Mouse (Mus musculus) ovary, adult 18-20 months (tissue): ENCODE measurements around the gene Rxfp1.
"Not testable (repeated sequence)": the region's sequence is repeated elsewhere in the genome, so short reads cannot be mapped to it uniquely, and the experiment has no call there.

Experiments used
- DNase-seq: peaks from one replicate; pipeline ENCODE4 v3.0.0; 2022; ENCODE audit warnings: low spot score, mixed read lengths

Rxfp1 gene

GRCm38 (mm10) chr3:79737780-79738179 lies at the start of gene Rxfp1:
Rxfp1 (minus strand) TSS chr3:79737880.
- no peak for DNase-seq

GRCm38 (mm10) chr3:79784362-79784736 lies 46.7 kb upstream of the Rxfp1 start:
- no peak for DNase-seq

GRCm38 (mm10) chr3:79783630-79784361 lies 46.1 kb upstream of the Rxfp1 start:
- no peak for DNase-seq

DNA sequence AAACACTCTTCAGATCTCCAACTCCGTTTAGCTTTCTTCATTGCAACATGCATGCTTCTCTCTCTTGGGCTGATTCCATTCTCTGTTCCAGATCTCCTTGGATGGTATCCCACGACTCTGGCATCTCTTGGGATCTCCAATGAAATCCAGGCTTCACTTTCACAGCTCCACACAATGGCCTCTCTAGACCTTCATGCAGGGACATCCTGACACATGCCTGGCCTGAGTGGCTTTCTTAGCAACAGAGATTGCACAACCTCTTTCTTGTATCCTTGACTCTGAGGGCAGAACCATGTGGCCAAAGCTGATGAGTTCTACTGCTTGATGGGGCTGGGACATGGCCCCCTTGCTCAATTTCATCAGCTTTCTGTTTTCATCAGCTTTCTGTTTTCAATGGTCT lies 35.0 kb upstream of the Rxfp1 start:
- DNase-seq, result no peak

- no peak for DNase-seq
These were observed 16.1 kb upstream of the Rxfp1 start for GRCm38 (mm10) chr3:79753736-79754135.

DNA sequence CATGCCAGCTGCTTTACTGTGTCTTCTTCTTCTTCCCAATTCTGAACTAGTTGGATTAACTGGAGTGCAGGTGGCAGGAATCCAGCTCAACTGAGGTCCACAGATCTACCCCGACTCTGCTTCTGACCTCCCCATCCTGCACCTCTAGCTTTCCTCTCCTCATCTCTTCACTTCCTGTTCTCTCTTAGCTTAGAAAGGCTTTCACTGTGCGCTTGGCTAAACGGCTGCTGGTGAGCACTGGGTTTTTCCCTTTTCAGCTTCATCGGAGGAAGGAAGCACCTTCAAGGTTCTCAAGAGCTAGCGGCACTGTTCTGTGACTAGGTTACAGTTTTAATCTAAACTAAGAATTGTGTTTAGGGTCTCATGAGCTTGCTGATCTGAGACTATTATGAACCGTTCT lies 8.9 kb upstream of the Rxfp1 start:
- DNase-seq, result no peak

DNA sequence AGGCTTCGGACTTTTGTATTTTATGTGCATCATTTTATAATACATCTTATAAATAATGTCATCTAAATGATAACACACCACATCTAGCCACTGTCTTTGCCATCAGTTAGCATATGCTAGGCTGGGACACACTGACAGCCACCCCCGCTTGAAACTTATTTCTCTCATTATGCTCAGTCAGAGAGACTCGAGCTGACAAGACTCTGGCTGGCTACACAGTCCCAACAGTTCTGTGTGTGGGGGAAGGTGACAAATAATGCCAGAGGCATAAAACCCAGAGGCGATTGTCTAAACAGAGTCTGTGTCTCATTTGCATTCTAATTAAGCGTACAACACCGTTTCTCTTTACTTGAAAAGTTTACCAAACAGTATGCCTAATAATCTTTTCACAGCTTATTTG lies 7.4 kb upstream of the Rxfp1 start:
- no peak for DNase-seq

GRCm38 (mm10) chr3:79744415-79744814 lies 6.7 kb upstream of the Rxfp1 start:
- no peak for DNase-seq

DNA sequence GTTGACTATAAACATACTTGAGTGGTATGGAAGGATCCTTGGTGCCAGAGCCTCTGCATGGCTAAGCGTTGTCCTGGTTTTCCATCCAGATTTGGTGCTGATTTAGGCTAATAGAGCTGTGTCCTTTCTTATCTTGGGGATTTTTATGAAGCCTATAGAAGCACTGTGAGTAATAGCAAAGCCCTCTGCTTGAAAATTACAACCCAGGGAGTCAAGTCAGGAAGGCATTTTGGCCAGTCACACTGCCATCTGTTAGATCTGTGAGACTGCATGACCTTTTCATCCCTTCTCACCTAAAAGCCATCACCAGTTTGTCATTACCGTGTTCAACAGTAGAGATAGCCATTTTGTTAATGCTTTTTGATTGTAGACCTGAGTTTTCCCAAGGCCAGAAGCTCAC lies 2.7 kb upstream of the Rxfp1 start:
- no peak for DNase-seq

GRCm38 (mm10) chr3:79738451-79738850 lies 771 bp upstream of the Rxfp1 start:
- no peak for DNase-seq

DNA sequence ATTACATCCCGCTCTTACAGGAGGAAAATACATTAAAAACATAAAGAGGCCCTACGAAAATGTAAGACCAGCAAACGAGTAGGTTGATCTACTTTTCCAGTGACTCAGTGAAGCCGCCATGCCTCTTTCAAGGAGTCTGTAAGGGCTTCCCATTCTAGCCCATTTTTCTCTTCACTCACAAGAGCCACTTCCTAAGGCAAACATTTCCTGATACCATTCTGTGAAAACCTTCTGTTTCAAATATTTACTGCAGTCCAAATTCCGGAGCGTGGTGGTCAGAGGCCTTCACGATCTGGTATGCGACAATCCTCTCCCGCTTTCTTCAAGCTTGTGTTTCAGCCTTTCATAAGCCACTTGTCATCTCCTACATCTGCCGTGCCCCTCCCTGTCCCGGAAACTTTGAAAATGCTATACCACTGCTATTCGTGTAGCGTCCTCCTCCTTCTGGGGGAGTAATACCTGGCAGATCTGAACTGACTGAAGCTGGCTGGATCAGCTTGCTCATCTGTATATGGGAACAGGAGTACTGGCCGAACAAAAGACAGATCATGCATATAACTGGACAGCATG lies 11.1 kb downstream of the Rxfp1 start:
- no peak for DNase-seq

DNA sequence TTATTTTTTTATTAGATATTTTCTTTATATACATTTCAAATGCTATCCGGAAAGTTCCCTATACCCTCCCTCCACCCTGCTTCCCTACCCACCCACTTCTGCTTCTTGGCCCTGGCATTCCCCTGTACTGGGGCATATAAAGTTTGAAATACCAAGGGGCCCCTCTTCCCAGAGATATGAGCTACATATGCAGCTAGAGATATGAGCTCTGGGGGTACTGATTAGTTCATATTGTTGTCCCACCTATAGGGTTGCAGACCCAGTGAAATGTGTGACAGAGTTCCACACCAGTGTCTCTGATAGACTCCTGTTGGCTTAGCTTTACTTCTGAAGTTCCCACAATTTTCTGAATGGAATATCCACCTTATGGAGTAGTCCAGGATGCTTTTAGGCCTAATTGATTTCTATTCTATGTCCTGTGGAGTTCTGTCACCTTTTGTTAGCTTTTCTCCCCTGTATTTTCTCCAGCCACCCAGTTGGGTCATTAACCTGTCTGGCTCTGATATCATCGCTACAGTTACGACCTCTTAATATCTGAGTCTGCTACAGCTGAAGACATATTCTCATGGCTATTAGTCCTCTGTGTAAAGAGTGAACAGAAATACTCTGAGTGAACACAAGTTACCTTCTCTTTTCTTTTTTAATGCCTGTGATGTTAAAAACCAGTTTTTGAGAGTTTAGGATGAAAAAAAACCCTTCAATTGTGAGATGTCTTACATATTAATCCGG lies 16.8 kb downstream of the Rxfp1 start:
- DNase-seq, result no peak

- DNase-seq, result no peak
These were observed 31.2 kb downstream of the Rxfp1 start for GRCm38 (mm10) chr3:79706436-79706835.

DNA sequence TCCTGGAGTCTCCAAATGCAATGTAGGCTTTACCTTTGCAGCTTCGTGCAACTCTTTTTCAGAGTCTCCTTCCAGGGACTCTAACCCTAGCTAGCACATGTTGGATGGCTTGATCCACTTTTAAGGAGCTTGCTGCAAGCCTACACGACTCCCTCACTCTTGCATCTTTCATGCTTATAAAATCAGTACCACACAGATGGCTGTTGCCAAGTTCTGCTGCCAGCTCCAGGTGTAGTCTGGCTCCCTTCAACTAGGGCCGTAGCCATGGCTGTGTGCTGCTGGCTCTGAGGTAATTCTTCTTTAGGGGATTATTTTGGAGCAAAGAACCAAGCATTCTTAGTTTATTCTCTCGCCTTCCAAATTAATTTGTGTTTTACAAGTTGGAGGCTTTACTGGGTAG lies 34.5 kb downstream of the Rxfp1 start:
- DNase-seq, result no peak

DNA sequence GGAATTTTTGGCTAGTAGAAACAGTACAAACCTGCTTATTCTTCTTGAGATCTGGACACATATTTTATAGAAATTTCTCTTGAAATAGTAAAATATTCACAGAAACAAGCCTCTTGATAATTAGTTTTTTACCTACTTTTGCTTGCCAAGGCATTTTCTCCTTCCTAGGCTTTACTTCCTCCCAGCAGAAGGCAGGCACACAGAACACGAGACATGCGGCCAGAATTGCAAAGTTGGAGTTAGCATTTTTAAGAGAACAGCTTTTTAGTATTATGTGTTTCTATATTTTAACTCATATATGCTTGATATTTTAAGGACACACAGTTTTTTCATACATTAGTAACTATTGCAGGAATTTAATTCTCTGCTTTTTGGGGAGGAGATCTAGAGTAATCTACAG lies 45.7 kb downstream of the Rxfp1 start:
- DNase-seq, result no peak

GRCm38 (mm10) chr3:79690111-79690651 lies 47.5 kb downstream of the Rxfp1 start:
- DNase-seq, result no peak

- DNase-seq, result not testable (repeated sequence)
These were observed 49.6 kb downstream of the Rxfp1 start for GRCm38 (mm10) chr3:79688101-79688500.

DNA sequence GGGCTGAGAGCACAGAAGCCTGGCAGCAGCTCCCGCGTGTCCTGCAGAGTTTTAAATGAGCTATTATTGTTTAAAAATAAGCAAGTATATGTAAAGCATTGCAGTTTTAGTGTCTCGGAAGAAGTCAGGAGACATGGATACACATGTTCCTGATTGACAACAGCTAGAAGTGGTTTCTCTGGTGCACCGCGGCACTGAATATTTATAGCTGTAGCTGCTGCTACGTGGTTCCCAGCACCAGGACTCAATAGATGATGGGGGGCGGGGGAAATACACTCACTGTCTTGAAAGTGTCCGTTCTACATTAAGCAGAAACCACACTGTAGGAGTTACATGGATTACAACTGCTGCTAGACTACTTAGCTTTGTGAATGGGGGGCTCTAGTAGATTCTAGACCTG lies 54.2 kb downstream of the Rxfp1 start:
- no peak for DNase-seq

GRCm38 (mm10) chr3:79682351-79683132 lies 55.1 kb downstream of the Rxfp1 start:
- DNase-seq, result no peak

DNA sequence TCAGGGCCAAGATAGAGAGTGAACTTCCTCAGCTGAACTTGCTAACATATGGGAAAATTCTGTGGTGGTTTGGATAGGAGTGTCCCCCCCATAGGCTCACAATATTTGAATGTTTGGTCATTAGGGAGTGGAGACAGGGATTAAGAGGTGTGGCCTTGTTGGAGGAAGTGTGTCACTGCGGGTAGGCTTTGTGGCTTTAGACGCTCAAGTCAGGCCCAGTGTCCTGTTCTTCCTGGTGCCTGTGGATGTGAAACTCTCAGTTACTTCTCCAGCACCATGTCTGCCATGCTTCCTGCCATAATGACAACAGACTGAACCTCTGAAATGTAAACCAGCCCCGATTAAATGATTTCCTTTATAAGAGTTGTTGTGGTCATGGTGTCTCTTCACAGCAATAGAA lies 61.3 kb downstream of the Rxfp1 start:
- DNase-seq, result no peak

GRCm38 (mm10) chr3:79674641-79675040 lies 63.0 kb downstream of the Rxfp1 start:
- no peak for DNase-seq

- no peak for DNase-seq
These were observed 64.6 kb downstream of the Rxfp1 start for GRCm38 (mm10) chr3:79673082-79673481.
